Mouse (Mus musculus) macrophage (primary cell): Measurements from ENCODE around the gene Gm281. TPM values are rescaled to one million over a fixed set of nuclear protein-coding genes. Genes with fewer than 3 reads are reported as not detected.
"Not testable (repeated sequence)": the region's sequence is repeated elsewhere in the genome, so short reads cannot be mapped to it uniquely, and the experiment has no call there.

ENCODE experiments used
- H3K27ac ChIP-seq: fragments of 350-480 bp; formaldehyde crosslinking; 2 replicates; pipeline ENCODE4 v1.9.0; 2021
- H3K36me3 ChIP-seq: fragments of 350-480 bp; formaldehyde crosslinking; 2 replicates; pipeline ENCODE4 v1.9.0; 2021; ENCODE audit errors: inconsistent target
- H3K4me3 ChIP-seq: fragments of 350-480 bp; formaldehyde crosslinking; 2 replicates; pipeline ENCODE4 v1.9.0; 2021; ENCODE audit errors: inconsistent target
- H3K79me2 ChIP-seq: fragments of 350-480 bp; formaldehyde crosslinking; 2 replicates; pipeline ENCODE4 v1.9.0; 2021; ENCODE audit errors: inconsistent target
- WGBS: methylation state at CpG from one replicate; pipeline ENCODE4 v1.1.7; 2026; ENCODE audit warnings: inconsistent platforms; ENCODE audit not compliant: missing documents; 5-methylcytosine and 5-hydroxymethylcytosine counted together
- polyA plus RNA-seq: library from polyadenylated mRNA; stranded (reverse); fragments of 250-400 nt; gene quantifications from 3 replicates; pipeline ENCODE4 v1.2.4, GENCODE M21; 2018; ENCODE audit warnings: inconsistent platforms
- total RNA-seq, 78 experiments: library from RNA; depleted of rRNA; stranded (reverse); fragments of 250-400 nt; gene quantifications; 1 replicate in 9 of 78; 2 replicates in 24 of 78; 3 replicates in 43 of 78; 4 replicates in 2 of 78; pipeline ENCODE4 v1.2.4; 2018; ENCODE audit warnings: inconsistent platforms in 56 of 78

Gm281 gene
- total RNA-seq (2018; cell fraction: chromatin; rRNA removed), result not detected
- not detected for total RNA-seq (2018; cell fraction: cytosol; rRNA removed)
- not detected for total RNA-seq (2018; cell fraction: nucleus; rRNA removed)
- not detected in 3 replicates for polyA plus RNA-seq

DNA sequence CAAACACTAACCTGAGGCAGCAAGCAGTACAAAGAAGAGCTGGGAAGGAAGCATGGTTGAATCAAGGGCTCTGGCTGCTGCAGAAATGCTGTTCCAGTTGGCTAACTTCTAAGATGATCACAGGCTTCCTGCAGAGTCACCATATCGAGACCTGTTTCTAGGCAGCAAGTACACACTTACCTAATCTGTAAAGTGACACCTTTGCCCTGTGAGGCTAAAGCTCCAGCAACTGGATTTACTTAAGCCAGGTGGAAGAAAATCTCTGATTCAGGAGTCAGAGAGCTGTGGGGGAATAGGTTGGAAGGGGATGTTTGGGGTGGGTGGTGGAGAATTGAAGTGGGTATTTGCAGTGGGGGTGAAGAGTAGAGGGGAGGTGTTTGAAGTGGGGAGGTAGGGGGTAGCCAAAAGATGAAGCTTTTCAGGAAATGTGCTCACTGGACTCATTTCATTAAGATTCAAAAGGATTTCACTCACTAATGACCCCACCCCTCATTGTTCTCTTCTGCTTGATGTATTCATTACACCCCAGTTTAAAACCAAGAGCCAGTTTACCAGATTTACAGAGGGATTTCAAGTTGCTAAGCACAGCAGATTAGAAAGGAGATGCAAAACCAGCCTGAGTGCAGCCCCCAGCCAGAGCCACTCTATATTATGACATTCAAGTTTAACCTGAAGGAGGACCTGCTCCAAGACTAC lies at the start of gene Gm281:
Gm281 (minus strand) TSS at position 92 of the 696 bp plus-strand sequence.
- H3K4me3 ChIP-seq, result no peak within 1 kb of the TSS
- no peaks in the 10 kb centered on the region for H3K36me3 ChIP-seq
- H3K27ac ChIP-seq, result no peak within 1 kb of the TSS
- H3K79me2 ChIP-seq, result no peaks in the 10 kb centered on the region
- 88% methylated on average over 1 of the region's 1 CpGs for WGBS

DNA sequence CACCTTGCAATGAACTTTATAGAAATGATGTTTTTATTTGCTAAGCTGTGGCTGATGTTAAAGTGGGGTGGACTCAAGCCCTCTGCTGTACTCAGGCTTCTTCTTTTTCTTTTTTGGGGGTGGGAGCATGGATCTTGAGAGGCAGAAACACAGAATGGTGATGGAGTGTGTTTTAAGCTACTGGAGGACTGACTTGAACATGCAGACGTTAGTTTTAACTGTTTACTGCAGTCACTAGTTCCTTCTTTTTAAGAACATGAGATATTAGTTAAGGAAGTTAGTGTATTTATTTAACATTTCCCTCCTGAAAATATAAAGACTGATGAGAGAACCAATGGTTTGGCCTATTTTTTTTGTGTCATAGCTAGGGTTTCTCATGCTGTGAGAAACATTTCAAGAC lies 49.2 kb upstream of the Gm281 start:
- no peak overlapping the region for H3K27ac ChIP-seq
- 17% methylated on average over 1 of the region's 1 CpGs for WGBS

GRCm38 (mm10) chr14:13962476-13962875 lies 48.2 kb upstream of the Gm281 start:
- H3K79me2 ChIP-seq, result peaks cover 66% of the 10 kb centered on the region
- no peak overlapping the region for H3K27ac ChIP-seq
- 84% methylated on average over 6 of the region's 6 CpGs for WGBS
- H3K36me3 ChIP-seq, result no peaks in the 10 kb centered on the region
- no peak overlapping the region for H3K4me3 ChIP-seq

More for the DNA sequence above, 49.2 kb upstream of the Gm281 start:
- H3K79me2 ChIP-seq, result peaks cover 64% of the 10 kb centered on the region
- no peaks in the 10 kb centered on the region for H3K36me3 ChIP-seq
- H3K4me3 ChIP-seq, result no peak overlapping the region

GRCm38 (mm10) chr14:13961401-13962112 lies 47.3 kb upstream of the Gm281 start, which contains the start of the genes Atxn7 and Thoc7:
Gene Atxn7, plus strand, starts transcription at chr14:13961440.
Gene Thoc7, minus strand, starts transcription at chr14:13961852.
- WGBS, result 3% methylated on average over 32 of the region's 56 CpGs
- Histone ChIP-seq H3K27ac (peak within 1 kb of the TSS; percentile 29; the same call in 1 of the 2 replicates), H3K36me3 (no peaks in the 10 kb centered on the region), H3K4me3 (peak within 1 kb of the TSS; percentile 82), H3K79me2 (peaks cover 68% of the 10 kb centered on the region)

DNA sequence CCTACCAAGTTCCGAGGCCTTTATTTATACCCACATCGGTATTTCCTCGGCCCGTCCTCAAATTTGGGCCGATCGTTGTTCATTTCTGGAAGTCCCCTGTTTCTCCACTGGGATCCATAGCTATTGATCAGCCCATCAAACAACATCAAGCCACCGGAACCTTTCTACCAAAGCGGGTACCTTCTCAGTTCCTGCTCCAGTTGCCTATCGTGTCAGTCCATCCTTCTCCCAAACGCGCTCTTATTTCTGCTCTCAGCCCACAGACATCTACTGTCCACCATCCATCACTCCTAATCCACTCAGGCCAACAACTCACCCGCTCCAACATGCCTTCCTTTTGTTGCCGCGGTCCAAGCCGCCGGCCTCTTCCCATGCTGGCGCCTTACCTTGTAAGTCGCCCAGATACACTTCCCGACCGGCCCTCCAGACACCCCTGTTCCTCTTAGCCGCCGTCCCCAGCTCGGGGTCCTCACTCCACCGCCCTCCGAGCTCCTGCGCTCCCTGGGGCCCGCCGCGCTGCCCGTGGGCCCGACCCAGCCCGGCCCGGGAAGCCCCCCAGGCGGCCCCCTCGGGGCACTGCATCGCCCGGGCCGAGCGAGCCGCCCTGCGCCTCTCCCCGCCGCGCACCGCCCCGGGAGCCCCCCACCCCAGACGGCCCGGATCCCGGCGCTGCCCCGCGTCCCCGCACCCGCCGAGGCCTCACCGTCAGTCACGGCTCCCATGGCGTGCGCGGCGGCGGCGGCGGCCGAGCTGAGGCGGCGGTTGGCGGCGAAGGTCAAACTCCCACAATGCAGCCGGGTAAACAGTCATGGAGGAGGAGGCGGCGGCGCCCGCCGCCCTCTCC lies 46.4 kb upstream of the Gm281 start:
- Histone ChIP-seq H3K4me3 (peak overlapping the region; percentile 82), H3K36me3 (no peaks in the 10 kb centered on the region), H3K27ac (peak overlapping the region; percentile 29; the same call in 1 of the 2 replicates), H3K79me2 (peaks cover 68% of the 10 kb centered on the region)
- WGBS, result under 1% methylated on average over 51 of the region's 75 CpGs

DNA sequence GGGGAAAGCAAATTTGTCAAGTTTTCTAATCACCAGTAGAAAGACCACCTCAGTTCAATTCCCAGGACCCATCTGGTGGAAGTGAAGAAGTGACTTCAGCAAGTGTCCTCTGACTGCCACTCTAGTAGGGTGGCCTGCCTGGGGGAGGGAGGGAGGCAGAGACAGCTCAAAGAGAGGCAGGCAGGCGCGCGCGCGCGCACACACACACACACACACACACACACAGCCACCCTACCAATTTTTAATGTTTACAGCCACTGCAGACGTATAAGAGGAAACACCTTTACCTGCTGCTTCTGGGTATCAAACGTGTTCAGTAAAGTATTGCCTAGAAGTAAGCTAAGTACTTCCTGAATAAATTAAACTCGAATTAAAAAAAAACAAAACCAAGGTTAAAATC lies 45.8 kb upstream of the Gm281 start:
- WGBS, result 6% methylated on average over 3 of the region's 9 CpGs
- H3K79me2 ChIP-seq, result peaks cover 70% of the 10 kb centered on the region
- no peaks in the 10 kb centered on the region for H3K36me3 ChIP-seq
- H3K4me3 ChIP-seq, result peak overlapping the region; percentile 82
- H3K27ac ChIP-seq, result peak overlapping the region; percentile 29; the same call in 1 of the 2 replicates

DNA sequence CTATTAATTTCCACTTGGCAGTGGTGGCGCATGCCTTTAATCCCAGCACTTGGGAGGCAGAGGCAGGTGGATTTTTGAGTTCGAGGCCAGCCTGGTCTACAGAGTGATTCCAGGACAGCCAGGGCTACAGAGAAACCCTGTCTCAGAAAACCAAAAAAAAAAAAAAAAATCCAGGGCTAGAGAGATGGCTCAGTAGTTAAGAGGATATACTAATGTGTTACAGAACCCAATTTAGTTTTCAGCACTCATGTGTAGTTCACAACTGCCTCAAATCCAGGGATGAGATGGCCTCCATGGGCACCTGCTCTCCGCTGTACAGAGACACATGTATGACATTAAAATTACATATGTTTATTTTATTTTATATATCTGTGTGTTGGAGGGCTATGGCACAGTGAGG lies 37.9 kb upstream of the Gm281 start:
- 100% methylated on average over 2 of the region's 3 CpGs for WGBS
- peaks cover 47% of the 10 kb centered on the region; the same call in 1 of the 2 replicates for H3K36me3 ChIP-seq
- H3K27ac ChIP-seq, H3K4me3 ChIP-seq: not testable (repeated sequence)
- H3K79me2 ChIP-seq, result peaks cover 26% of the 10 kb centered on the region

- peaks cover 8% of the 10 kb centered on the region; the same call in 1 of the 2 replicates for H3K79me2 ChIP-seq
- peaks cover 47% of the 10 kb centered on the region; the same call in 1 of the 2 replicates for H3K36me3 ChIP-seq
- H3K27ac ChIP-seq, result no peak overlapping the region
- no peak overlapping the region for H3K4me3 ChIP-seq
These were observed 36.1 kb upstream of the Gm281 start for GRCm38 (mm10) chr14:13950401-13950800.

DNA sequence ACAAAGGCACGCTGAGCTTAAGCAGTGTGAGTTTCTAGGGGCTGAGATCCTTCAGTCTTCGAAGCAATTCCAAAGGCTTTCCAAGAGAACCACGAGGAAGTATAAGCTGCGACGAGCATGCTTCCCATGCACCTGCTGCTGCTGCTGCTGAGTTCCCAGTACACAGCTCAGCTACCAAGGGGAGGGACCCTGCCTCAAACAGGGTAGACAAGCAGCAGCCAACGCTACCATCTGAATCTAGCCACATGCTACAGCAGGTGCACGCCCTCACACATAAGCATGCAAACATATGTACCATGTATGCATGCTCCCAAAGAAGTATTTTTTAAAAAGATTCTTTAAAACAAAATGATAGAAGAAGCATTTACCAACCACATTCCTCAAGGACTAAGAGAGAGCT lies 34.1 kb upstream of the Gm281 start:
- Histone ChIP-seq H3K4me3 (no peak overlapping the region), H3K36me3 (peaks cover 45% of the 10 kb centered on the region; the same call in 1 of the 2 replicates), H3K27ac (no peak overlapping the region), H3K79me2 (no peaks in the 10 kb centered on the region)
- 96% methylated on average over 7 of the region's 7 CpGs for WGBS

- Histone ChIP-seq H3K4me3 (no peak overlapping the region), H3K27ac (no peak overlapping the region), H3K79me2 (no peaks in the 10 kb centered on the region), H3K36me3 (peaks cover 21% of the 10 kb centered on the region; the same call in 1 of the 2 replicates)
- 98% methylated on average over 4 of the region's 4 CpGs for WGBS
These were observed 30.4 kb upstream of the Gm281 start for GRCm38 (mm10) chr14:13944686-13945085.

- no peaks in the 10 kb centered on the region for H3K36me3 ChIP-seq
- H3K79me2 ChIP-seq, result no peaks in the 10 kb centered on the region
- 47% methylated on average over 5 of the region's 5 CpGs for WGBS
- H3K4me3 ChIP-seq, result no peak overlapping the region
- no peak overlapping the region for H3K27ac ChIP-seq
These were observed 19.7 kb upstream of the Gm281 start for GRCm38 (mm10) chr14:13934052-13934371.

DNA sequence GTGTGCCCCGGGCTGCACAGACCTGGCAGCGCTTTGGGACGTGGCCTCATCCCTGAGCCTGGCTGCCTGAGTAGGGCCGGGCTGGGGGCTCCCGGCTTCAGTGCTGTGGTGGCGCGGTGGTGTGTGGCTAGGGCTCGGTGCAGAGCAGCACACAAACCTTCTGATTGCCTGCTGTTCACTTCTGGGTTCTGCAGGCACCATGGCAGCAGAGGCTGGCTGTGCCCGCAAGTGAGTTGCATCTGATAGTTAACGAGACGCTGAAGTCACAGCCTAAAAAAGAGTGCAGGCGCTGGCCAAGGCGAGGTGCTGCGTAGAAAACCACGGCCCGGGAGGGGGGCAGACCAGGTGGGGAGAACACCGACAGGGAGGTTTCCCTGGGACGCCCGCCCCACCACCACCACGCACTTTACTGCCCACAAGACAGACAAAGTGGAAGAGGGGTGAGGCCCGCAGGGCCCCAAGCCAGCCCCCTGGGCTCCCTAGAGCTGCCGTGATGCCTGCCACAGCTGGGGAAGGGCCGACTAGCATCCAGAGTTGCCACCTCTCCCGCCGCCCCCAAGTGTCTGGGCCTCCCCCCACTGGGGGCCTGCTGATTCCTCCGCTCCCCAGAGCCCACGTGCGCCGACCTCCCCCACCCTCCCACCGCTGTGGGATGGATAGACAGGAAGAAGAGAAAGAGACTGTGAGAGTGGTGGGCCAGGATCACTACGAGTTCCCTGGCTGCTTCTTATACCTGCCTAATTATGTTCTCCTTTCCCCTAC lies 19.2 kb upstream of the Gm281 start:
- Histone ChIP-seq H3K79me2 (no peaks in the 10 kb centered on the region), H3K4me3 (no peak overlapping the region)
- WGBS, result 35% methylated on average over 31 of the region's 31 CpGs

GRCm38 (mm10) chr14:13917630-13918029 lies 3.4 kb upstream of the Gm281 start:
- no peaks in the 10 kb centered on the region for H3K36me3 ChIP-seq
- no peak overlapping the region for H3K27ac ChIP-seq
- H3K79me2 ChIP-seq, result no peaks in the 10 kb centered on the region
- WGBS, result 41% methylated on average over 3 of the region's 3 CpGs
- no peak overlapping the region for H3K4me3 ChIP-seq

More for the DNA sequence above, 19.2 kb upstream of the Gm281 start:
- H3K36me3 ChIP-seq, result no peaks in the 10 kb centered on the region
- no peak overlapping the region for H3K27ac ChIP-seq

- WGBS, result 85% methylated on average over 10 of the region's 10 CpGs
- no peak overlapping the region for H3K27ac ChIP-seq
- no peaks in the 10 kb centered on the region for H3K79me2 ChIP-seq
- no peak overlapping the region for H3K4me3 ChIP-seq
- no peaks in the 10 kb centered on the region for H3K36me3 ChIP-seq
These were observed 2.9 kb upstream of the Gm281 start for GRCm38 (mm10) chr14:13917208-13917607.
